Comparison of ENCODE assay signal across 8 mouse cellular contexts in the genomic region with DNA sequence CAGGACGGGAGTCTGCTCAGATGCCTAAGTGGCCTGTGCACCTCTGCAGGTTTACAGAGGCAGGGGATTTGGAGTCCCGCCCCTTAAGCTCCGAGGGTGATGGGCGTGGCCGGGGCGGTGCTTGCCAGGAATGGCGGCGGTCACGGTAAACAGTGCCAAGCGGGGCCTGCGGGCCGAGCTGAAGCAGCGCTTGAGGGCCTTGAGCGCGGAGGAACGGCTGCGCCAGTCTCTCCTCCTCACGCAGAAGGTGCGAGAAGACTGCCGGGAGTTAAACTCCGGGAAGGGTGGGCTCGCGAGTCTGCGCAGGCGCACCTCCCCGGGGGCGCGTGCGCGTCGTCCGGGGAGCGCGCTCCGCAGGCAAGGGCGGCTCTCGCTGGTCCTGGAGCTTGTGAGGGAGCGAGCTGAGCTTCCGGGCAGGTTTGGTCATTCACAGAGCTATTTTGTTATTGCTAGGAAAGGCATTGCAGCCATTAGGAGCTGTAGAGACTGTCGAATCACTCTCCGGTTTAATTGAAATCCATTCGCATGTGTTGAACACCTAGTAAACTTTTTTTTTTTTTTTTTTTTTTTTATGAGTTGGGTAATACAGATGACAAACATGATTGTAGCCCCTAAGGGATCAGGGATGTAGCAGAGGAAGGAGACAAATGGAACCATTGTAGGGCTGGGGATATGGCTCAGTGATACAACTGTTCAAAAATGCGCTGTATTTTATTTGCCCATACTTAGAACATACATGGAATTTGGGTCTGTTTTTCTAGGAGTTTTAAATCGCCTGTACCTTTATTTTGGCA. TPM values are rescaled to one million over a fixed set of nuclear protein-coding genes. Genes with fewer than 3 reads are reported as not detected.
DNase-seq lines count a peak whose midpoint lies in the region; ATAC-seq and TF ChIP-seq lines count a peak whose summit lies in the region.
"Not testable (repeated sequence)": the region's sequence is repeated elsewhere in the genome, so short reads cannot be mapped to it uniquely, and the experiment has no call there.

No protein-coding gene starts in this region.

- not testable (repeated sequence) for TF ChIP-seq POLR2A in ES-Bruce4 (IDR thresholded peaks at IDR 0.05; ENCODE audit: insufficient read depth, low read length); cerebellum, adult 2 months (IDR thresholded peaks at IDR 0.05; ENCODE audit: borderline replicate concordance, insufficient read depth, low read length)

- H3K27ac ChIP-seq in ES-Bruce4 (ENCODE audit: insufficient read depth, low read length): peak overlapping the region; percentile 72; the same call in 1 of the 2 replicates
- peak overlapping the region; percentile 83; the same call in 1 of the 2 replicates for H3K27ac ChIP-seq in cerebellum, adult 2 months (ENCODE audit: insufficient read depth, low read length)
- 0 out of 2 replicates have a peak overlapping the region, but pooled peaks have one; percentile 65 for H3K27ac ChIP-seq in liver, embryonic 15.5 days (replicated peaks)
- H3K27ac ChIP-seq in neural tube, embryonic 11.5 days (ENCODE audit: low read depth, low read length): not testable (repeated sequence)
- H3K27ac ChIP-seq in stomach, postnatal 0 days (replicated peaks): peak overlapping the region; percentile 74; the same call in 1 of the 2 replicates

- H3K4me2 ChIP-seq in liver, embryonic 15.5 days: peak overlapping the region; percentile 58
- H3K4me2 ChIP-seq in neural tube, embryonic 11.5 days (ENCODE audit: low read depth): peak overlapping the region; percentile 26; the same call in 1 of the 2 replicates
- H3K4me2 ChIP-seq in stomach, postnatal 0 days (replicated peaks; ENCODE audit: low read depth): peak overlapping the region; percentile 31

- WGBS in cerebellum, adult 2 months: 6% methylated on average over 9 of the region's 44 CpGs
- WGBS in liver, embryonic 15.5 days (ENCODE audit: insufficient replicate concordance): 6% methylated on average over 8 of the region's 44 CpGs
- 4% methylated on average over 13 of the region's 44 CpGs for whole genome bisulfite sequencing in neural tube, embryonic 11.5 days
- WGBS in stomach, postnatal 0 days: 12% methylated on average over 5 of the region's 44 CpGs

- not testable (repeated sequence) for H3K36me3 ChIP-seq in ES-Bruce4 (ENCODE audit: control insufficient read depth, insufficient read depth, low read length, poor library complexity, severe bottlenecking); liver, embryonic 15.5 days (replicated peaks); neural tube, embryonic 11.5 days (ENCODE audit: control insufficient read depth, insufficient read depth, low read length); stomach, postnatal 0 days (ENCODE audit: control insufficient read depth, insufficient read depth, low read length)

- peak overlapping the region; percentile 66 for H3K9ac ChIP-seq in ES-Bruce4 (ENCODE audit: low read depth, poor library complexity, severe bottlenecking)
- H3K9ac ChIP-seq in liver, embryonic 15.5 days; neural tube, embryonic 11.5 days (ENCODE audit: low read length); stomach, postnatal 0 days (ENCODE audit: low read length): not testable (repeated sequence)

- not testable (repeated sequence) for TF ChIP-seq CTCF in ES-Bruce4 (IDR thresholded peaks at IDR 0.05; ENCODE audit: low read depth, low read length); cerebellum, adult 2 months (IDR thresholded peaks at IDR 0.05; ENCODE audit: borderline replicate concordance, insufficient read depth, low read depth, low read length); stomach, postnatal 0 days (IDR thresholded peaks at IDR 0.05; ENCODE audit: low read depth)

- H3K4me1 ChIP-seq in ES-Bruce4 (ENCODE audit: control insufficient read depth, insufficient read depth, low read length); cerebellum, adult 2 months (ENCODE audit: control insufficient read depth, insufficient read depth, low read length); liver, embryonic 15.5 days (replicated peaks); neural tube, embryonic 11.5 days (ENCODE audit: control insufficient read depth, insufficient read depth, low read length); stomach, postnatal 0 days (replicated peaks; ENCODE audit: control insufficient read depth, insufficient read depth): not testable (repeated sequence)

- not testable (repeated sequence) for TF ChIP-seq EP300 in ES-Bruce4 (IDR thresholded peaks at IDR 0.05; ENCODE audit: insufficient read depth, low read depth, low read length); stomach, postnatal 0 days (optimal IDR thresholded peaks at IDR 0.05)

- ATAC-seq in frontal cortex, adult (ENCODE audit: low TSS enrichment): peak; percentile 91
- peak; percentile 92 for ATAC-seq in liver, embryonic 15.5 days (ENCODE audit: insufficient read depth)
- peak; percentile 96 for ATAC-seq in neural tube, embryonic 11.5 days (ENCODE audit: insufficient read depth, low FRiP score, low TSS enrichment)
- ATAC-seq in stomach, postnatal 0 days (ENCODE audit: low FRiP score, low TSS enrichment): peak; percentile 95

- H3K4me3 ChIP-seq in ES-Bruce4 (ENCODE audit: low read depth, low read length): peak overlapping the region; percentile 49
- not testable (repeated sequence) for H3K4me3 ChIP-seq in cerebellum, adult 2 months (replicated peaks; ENCODE audit: insufficient read depth, low read depth, low read length)
- H3K4me3 ChIP-seq in liver, embryonic 15.5 days (replicated peaks): peak overlapping the region; percentile 45
- peak overlapping the region; percentile 16; the same call in 1 of the 2 replicates for H3K4me3 ChIP-seq in neural tube, embryonic 11.5 days (ENCODE audit: low read depth, low read length)
- peak overlapping the region; percentile 12 for H3K4me3 ChIP-seq in stomach, postnatal 0 days (ENCODE audit: low read depth, low read length)

- not testable (repeated sequence) for H3K9me3 ChIP-seq in ES-Bruce4 (replicated peaks; ENCODE audit: control insufficient read depth, insufficient read depth, low read length, poor library complexity, severe bottlenecking); liver, embryonic 15.5 days (replicated peaks); neural tube, embryonic 11.5 days (ENCODE audit: control insufficient read depth, low read length); stomach, postnatal 0 days (ENCODE audit: control insufficient read depth, low read length)

- DNase-seq in cerebellum, adult 2 months: peak; percentile 94 to 96
- DNase-seq in heart, postnatal 36 days: peak; percentile 87 to 98
- peak; percentile 92 for DNase-seq in layer of hippocampus, adult 11-12 months (ENCODE audit: low spot score)
- DNase-seq in neural tube, embryonic 11.5 days (ENCODE audit: low spot score); stomach, postnatal 0 days (ENCODE audit: low spot score): not testable (repeated sequence)

- intact Hi-C loops in heart, postnatal 36 days (cut with DNase I): not testable (repeated sequence)

- not testable (repeated sequence) for H3K27me3 ChIP-seq in ES-Bruce4 (ENCODE audit: control insufficient read depth, insufficient read depth, low read length, poor library complexity, severe bottlenecking); cerebellum, adult 2 months (ENCODE audit: control insufficient read depth, insufficient read depth, low read length); liver, embryonic 15.5 days; neural tube, embryonic 11.5 days (ENCODE audit: control insufficient read depth, insufficient read depth, low read length); stomach, postnatal 0 days (ENCODE audit: control insufficient read depth, insufficient read depth, low read length)

RNA-seq across cellular contexts. Expression of gene Mthfs, which starts 0.8 kb away (rescaled TPM):
- polyA plus RNA-seq in ES-Bruce4 (2011; ENCODE audit: insufficient read depth, insufficient read length, low read depth, missing spikeins): 10.8 and 17.6 TPM in 2 replicates
- polyA plus RNA-seq in cerebellum, adult 2 months (2012; rRNA removed): 13.6 and 16.3 TPM in 2 replicates
- 10 to 100 TPM; 18.9 to 22.8 TPM for total RNA-seq in heart, postnatal 36 days (2021)
- 14.3 and 16.0 TPM in 2 replicates for polyA plus RNA-seq in liver, embryonic 15.5 days (2015; fragmentation: Nextera tagmentation; extraction: Ambion mirVana)
- 13.1 and 15.2 TPM in 2 replicates for polyA plus RNA-seq in neural tube, embryonic 11.5 days (2014; fragmentation: Nextera tagmentation; extraction: Ambion mirVana)
- polyA plus RNA-seq in stomach, postnatal 0 days (2015; fragmentation: Nextera tagmentation; extraction: Ambion mirVana): 32.1 and 32.2 TPM in 2 replicates

RNA-seq across cellular contexts. Expression of gene Gm29094, which starts 12.1 kb away (rescaled TPM):
- not detected in 2 replicates for polyA plus RNA-seq in ES-Bruce4 (2011; ENCODE audit: insufficient read depth, insufficient read length, low read depth, missing spikeins)
- not detected in 2 replicates for polyA plus RNA-seq in cerebellum, adult 2 months (2012; rRNA removed)
- total RNA-seq in heart, postnatal 36 days (2021): not detected
- polyA plus RNA-seq in liver, embryonic 15.5 days (2015; fragmentation: Nextera tagmentation; extraction: Ambion mirVana): 0.45 TPM in 1 of 2 replicates, not detected in the other
- polyA plus RNA-seq in neural tube, embryonic 11.5 days (2014; fragmentation: Nextera tagmentation; extraction: Ambion mirVana): not detected in 2 replicates
- polyA plus RNA-seq in stomach, postnatal 0 days (2015; fragmentation: Nextera tagmentation; extraction: Ambion mirVana): 0.50 TPM in 1 of 2 replicates, not detected in the other

RNA-seq across cellular contexts. Expression of gene Bcl2a1b, which starts 12.3 kb away (rescaled TPM):
- not detected in 2 replicates for polyA plus RNA-seq in ES-Bruce4 (2011; ENCODE audit: insufficient read depth, insufficient read length, low read depth, missing spikeins)
- polyA plus RNA-seq in cerebellum, adult 2 months (2012; rRNA removed): 0.69 and 0.87 TPM in 2 replicates
- 1 to 10 TPM in 1 of 2 experiments, not detected in 1; 1.2 TPM for total RNA-seq in heart, postnatal 36 days (2021)
- 0.97 and 1.2 TPM in 2 replicates for polyA plus RNA-seq in liver, embryonic 15.5 days (2015; fragmentation: Nextera tagmentation; extraction: Ambion mirVana)
- polyA plus RNA-seq in neural tube, embryonic 11.5 days (2014; fragmentation: Nextera tagmentation; extraction: Ambion mirVana): 0.41 and 0.78 TPM in 2 replicates
- 2.0 and 2.3 TPM in 2 replicates for polyA plus RNA-seq in stomach, postnatal 0 days (2015; fragmentation: Nextera tagmentation; extraction: Ambion mirVana)
